Mouse (Mus musculus) left cerebral cortex, postnatal 10 days (tissue): ENCODE data around the gene Cacna1g. TPM values are rescaled to one million over a fixed set of nuclear protein-coding genes. Genes with fewer than 3 reads are reported as not detected.

Source experiments
- DNase-seq, 2 experiments: peaks; one replicate each; pipeline ENCODE4 v3.0.0; 2021 to 2022; ENCODE audit warnings: low spot score in 2 of 2, mixed read lengths in 1 of 2; ENCODE audit errors: extremely low spot score in 1 of 2
- intact Hi-C: fragments of 180-260 bp; cut with DNase I; formaldehyde crosslinking; loops from one replicate; pipeline ENCODE4 v1.15.1; 2025
- total RNA-seq, 2 experiments: library from RNA; stranded (reverse); gene quantifications; 2 replicates each; pipeline ENCODE4 v1.2.3; 2021

Cacna1g gene
- total RNA-seq, result 100 to 1,000 TPM; 143 to 151 TPM

GRCm38 (mm10) chr11:94473707-94474543 is at the start of gene Cacna1g:
Gene Cacna1g (minus strand): TSS chr11:94474198.
- intact Hi-C loops, result loop anchor here (5.0 kb wide), 2 partner anchors 52 to 132 kb away; no protein-coding TSS in a partner anchor

GRCm38 (mm10) chr11:94521219-94521843 is 47.3 kb upstream of the Cacna1g start, which contains the start of gene Mycbpap:
Gene Mycbpap (minus strand): TSS chr11:94521742.
- peak in 1 of 2 experiments; percentile 58 for DNase-seq
- intact Hi-C loops, result no loop called here

More at GRCm38 (mm10) chr11:94473707-94474543, at the start of gene Cacna1g:
- peak; percentile 88 to 94 for DNase-seq

GRCm38 (mm10) chr11:94513452-94513851 is 39.5 kb upstream of the Cacna1g start:
- intact Hi-C loops, result no loop called here
- no peak for DNase-seq

- intact Hi-C loops, result no loop called here
- no peak for DNase-seq
These were observed 35.0 kb upstream of the Cacna1g start for GRCm38 (mm10) chr11:94508976-94509375.

- no peak for DNase-seq
- intact Hi-C loops, result no loop called here
These were observed 27.5 kb upstream of the Cacna1g start for GRCm38 (mm10) chr11:94501482-94501881.

- DNase-seq, result no peak
- intact Hi-C loops, result no loop called here
These were observed 26.4 kb upstream of the Cacna1g start for GRCm38 (mm10) chr11:94500362-94500761.

GRCm38 (mm10) chr11:94499661-94500152 is 25.7 kb upstream of the Cacna1g start, which contains the start of gene Epn3:
Gene Epn3 (minus strand): TSS chr11:94499974.
- peak in 1 of 2 experiments; percentile 51 for DNase-seq
- intact Hi-C loops, result no loop called here

GRCm38 (mm10) chr11:94499035-94499434 is 25.0 kb upstream of the Cacna1g start:
- intact Hi-C loops, result no loop called here
- DNase-seq, result no peak

GRCm38 (mm10) chr11:94498093-94498996 is 24.3 kb upstream of the Cacna1g start:
- intact Hi-C loops, result no loop called here

GRCm38 (mm10) chr11:94495415-94495814 is 21.4 kb upstream of the Cacna1g start:
- DNase-seq, result no peak
- intact Hi-C loops, result no loop called here

More at GRCm38 (mm10) chr11:94498093-94498996, 24.3 kb upstream of the Cacna1g start:
- DNase-seq, result peak in 1 of 2 experiments; percentile 69

- intact Hi-C loops, result loop anchor here (5.0 kb wide), 1 partner anchor 51 kb away; no protein-coding TSS in a partner anchor
- no peak for DNase-seq
These were observed 17.7 kb upstream of the Cacna1g start for GRCm38 (mm10) chr11:94491749-94492099.

GRCm38 (mm10) chr11:94491035-94491748 is 17.2 kb upstream of the Cacna1g start:
- intact Hi-C loops, result loop anchor here (5.0 kb wide), 1 partner anchor 51 kb away; no protein-coding TSS in a partner anchor
- peak in 1 of 2 experiments; percentile 79 for DNase-seq

- intact Hi-C loops, result loop anchor here (5.0 kb wide), 5 partner anchors 53 to 357 kb away; no protein-coding TSS in a partner anchor
- DNase-seq, result no peak
These were observed 15.7 kb upstream of the Cacna1g start for GRCm38 (mm10) chr11:94489745-94490144.

- intact Hi-C loops, result loop anchor here (5.0 kb wide), 4 partner anchors 67 to 357 kb away; no protein-coding TSS in a partner anchor
- DNase-seq, result no peak
These were observed 15.0 kb upstream of the Cacna1g start for GRCm38 (mm10) chr11:94488767-94489533.

GRCm38 (mm10) chr11:94486001-94486400 is 12.0 kb upstream of the Cacna1g start, which contains the start of gene Spata20:
Gene Spata20 (minus strand): TSS chr11:94486179.
- peak; percentile 86 to 87 for DNase-seq
- intact Hi-C loops, result loop anchor here (5.0 kb wide), 4 partner anchors 64 to 354 kb away; no protein-coding TSS in a partner anchor

GRCm38 (mm10) chr11:94485223-94485622 is 11.2 kb upstream of the Cacna1g start:
- intact Hi-C loops, result loop anchor here (5.0 kb wide), 4 partner anchors 63 to 353 kb away; no protein-coding TSS in a partner anchor
- no peak for DNase-seq

- intact Hi-C loops, result loop anchor here (5.0 kb wide), 4 partner anchors 62 to 352 kb away; no protein-coding TSS in a partner anchor
- DNase-seq, result no peak
These were observed 10.6 kb upstream of the Cacna1g start for GRCm38 (mm10) chr11:94484636-94485035.
